Mouse (Mus musculus) ES-E14 (cell line): ENCODE data around the gene Plch2. TPM values are rescaled to one million over a fixed set of nuclear protein-coding genes. Genes with fewer than 3 reads are reported as not detected.
"Not testable (repeated sequence)": the region's sequence is repeated elsewhere in the genome, so short reads cannot be mapped to it uniquely, and the experiment has no call there.

Source experiments
- DNase-seq: peaks from one replicate; pipeline ENCODE4 v3.0.0-alpha.2; 2013; ENCODE audit warnings: low read depth, low spot score
- H3K27ac ChIP-seq: 2 replicates; pipeline ENCODE4 v1.5.1; 2012; ENCODE audit warnings: low read depth, mild to moderate bottlenecking, low read length, moderate library complexity, mixed read lengths; ENCODE audit not compliant: poor library complexity, insufficient read depth, severe bottlenecking
- H3K36me3 ChIP-seq: 2 replicates; pipeline ENCODE4 v1.6.1; 2012; ENCODE audit warnings: mild to moderate bottlenecking, low read length, moderate library complexity, mixed read lengths; ENCODE audit not compliant: control insufficient read depth, poor library complexity, insufficient read depth, severe bottlenecking
- H3K4me1 ChIP-seq, 2 experiments: fragments of 150-350 bp in 1 of 2; sonication (generic) in 1 of 2; 2 replicates each; pipeline ENCODE4 v1.6.1; 2012; ENCODE audit warnings: low read length in 2 of 2, mild to moderate bottlenecking in 1 of 2, mixed read lengths in 1 of 2; ENCODE audit not compliant: control insufficient read depth in 2 of 2, insufficient read depth in 2 of 2, poor library complexity in 1 of 2
- H3K4me3 ChIP-seq, 2 experiments: fragments of 150-350 bp in 1 of 2; sonication (generic) in 1 of 2; 2 replicates each; pipeline ENCODE4 v1.5.1; 2012; ENCODE audit warnings: low read length in 2 of 2, low read depth in 1 of 2, mild to moderate bottlenecking in 1 of 2, mixed read lengths in 1 of 2; ENCODE audit not compliant: insufficient read depth in 1 of 2, poor library complexity in 1 of 2, severe bottlenecking in 1 of 2
- H3K9ac ChIP-seq: 2 replicates; pipeline ENCODE4 v1.6.1; 2012; ENCODE audit warnings: low read depth, mild to moderate bottlenecking, low read length, mixed read lengths; ENCODE audit not compliant: poor library complexity, insufficient read depth, severe bottlenecking
- H3K9me3 ChIP-seq: fragments of 150-350 bp; sonication (generic); 2 replicates; pipeline ENCODE4 v1.6.1; 2012; ENCODE audit warnings: low read depth, mild to moderate bottlenecking, low read length; ENCODE audit not compliant: control insufficient read depth, insufficient read depth
- CHD2 ChIP-seq: IDR thresholded peaks from 2 replicates; pipeline ENCODE4 v1.6.1; 2014; ENCODE audit warnings: mild to moderate bottlenecking, low read depth, low read length, inconsistent platforms
- HCFC1 ChIP-seq: IDR thresholded peaks from 2 replicates; pipeline ENCODE4 v1.6.1; 2012; ENCODE audit warnings: low read length, inconsistent platforms, borderline replicate concordance; ENCODE audit not compliant: insufficient read depth
- MAFK ChIP-seq: IDR thresholded peaks from 2 replicates; pipeline ENCODE4 v1.6.1; 2014; ENCODE audit warnings: mild to moderate bottlenecking, low read depth, low read length, inconsistent platforms; ENCODE audit not compliant: insufficient read depth
- ZC3H11A ChIP-seq: IDR thresholded peaks from 2 replicates; pipeline ENCODE4 v1.6.1; 2012; ENCODE audit warnings: low read depth, mild to moderate bottlenecking, inconsistent platforms, low read length, borderline replicate concordance
- ZNF384 ChIP-seq: IDR thresholded peaks from 2 replicates; pipeline ENCODE4 v1.6.1; 2012; ENCODE audit warnings: low read depth, low read length, inconsistent platforms
- in situ Hi-C, 2 experiments: fragments of 600-800 bp; cut with MboI; formaldehyde crosslinking; loops; one replicate each; pipeline ENCODE4 v1.15.1; 2025; ENCODE audit warnings: low sequenced_read_pairs in 2 of 2, inconsistent platforms in 1 of 2; ENCODE audit not compliant: unreplicated experiment in 2 of 2
- total RNA-seq: library from RNA; depleted of rRNA; stranded (reverse); fragments of 300-350 nt; gene quantifications from 2 replicates; pipeline ENCODE4 v1.2.3, GENCODE M21; 2012

Plch2 gene
- total RNA-seq, 1 experiment, result 0.94 TPM

DNA sequence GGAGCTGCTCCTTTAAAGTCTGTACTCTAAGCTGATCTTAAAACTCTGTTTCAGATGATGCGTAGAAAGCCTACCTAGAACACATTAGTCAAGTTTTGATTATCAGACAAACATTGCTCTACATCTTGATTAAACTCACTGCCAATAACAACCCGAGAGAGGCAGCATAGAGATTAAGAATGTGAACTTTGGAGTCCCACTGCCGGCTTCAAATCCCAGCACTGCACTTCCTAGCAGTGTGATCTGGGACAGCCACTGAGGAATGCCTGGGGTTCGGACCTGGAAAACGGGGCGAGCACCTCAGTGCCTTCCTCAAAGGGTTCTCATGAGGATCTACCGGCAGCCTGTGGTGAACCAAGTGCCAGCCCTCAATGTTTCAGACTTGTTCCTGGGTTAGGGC, 27.8 kb upstream of the Plch2 start:
- Histone ChIP-seq H3K4me3 (0 out of 4 replicates have a peak overlapping the region, but pooled peaks of 1 of the 2 experiments have one; percentile 6), H3K9ac (peak overlapping the region; percentile 47; the same call in 1 of the 2 replicates), H3K36me3 (peaks cover 18% of the 10 kb centered on the region), H3K9me3 (no peaks in the 10 kb centered on the region), H3K4me1 (peaks cover 0 to 4% of the 10 kb centered on the region in 2 experiments; a peak in 1 of 4 replicates), H3K27ac (no peak overlapping the region)
- DNase-seq, result no peak
- TF ChIP-seq ZNF384 (no peak), ZC3H11A (no peak), MAFK (no peak), HCFC1 (no peak)
- in situ Hi-C loops, result no loop called here

DNA sequence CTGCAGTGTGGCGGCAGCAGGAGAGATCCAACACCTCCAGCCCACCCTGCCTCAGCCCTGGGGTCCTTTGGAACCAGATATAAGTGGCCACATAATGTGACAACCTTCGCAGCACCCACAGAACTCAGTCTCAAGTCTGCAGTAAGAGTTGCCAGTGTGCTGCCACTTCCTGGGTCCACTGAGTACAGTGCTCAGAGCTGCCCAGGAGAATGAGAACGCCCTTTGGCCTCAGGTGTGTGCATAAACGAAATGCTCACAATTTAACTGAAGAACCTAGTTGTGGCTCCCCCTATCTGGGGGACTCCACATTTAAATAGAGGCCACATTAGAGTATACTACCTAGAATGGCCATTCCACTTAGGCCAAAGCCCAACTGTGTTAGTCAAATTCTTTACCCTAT, 27.0 kb upstream of the Plch2 start:
- Histone ChIP-seq H3K4me1 (peaks cover 0 to 9% of the 10 kb centered on the region in 2 experiments; a peak in 1 of 4 replicates), H3K9ac (peak overlapping the region; percentile 26; the same call in 1 of the 2 replicates), H3K27ac (no peak overlapping the region), H3K9me3 (no peaks in the 10 kb centered on the region), H3K4me3 (no peak overlapping the region), H3K36me3 (peaks cover 21% of the 10 kb centered on the region)
- in situ Hi-C loops, result no loop called here
- DNase-seq, result no peak
- TF ChIP-seq HCFC1 (no peak), ZC3H11A (no peak), ZNF384 (no peak), MAFK (no peak), CHD2 (no peak)

DNA sequence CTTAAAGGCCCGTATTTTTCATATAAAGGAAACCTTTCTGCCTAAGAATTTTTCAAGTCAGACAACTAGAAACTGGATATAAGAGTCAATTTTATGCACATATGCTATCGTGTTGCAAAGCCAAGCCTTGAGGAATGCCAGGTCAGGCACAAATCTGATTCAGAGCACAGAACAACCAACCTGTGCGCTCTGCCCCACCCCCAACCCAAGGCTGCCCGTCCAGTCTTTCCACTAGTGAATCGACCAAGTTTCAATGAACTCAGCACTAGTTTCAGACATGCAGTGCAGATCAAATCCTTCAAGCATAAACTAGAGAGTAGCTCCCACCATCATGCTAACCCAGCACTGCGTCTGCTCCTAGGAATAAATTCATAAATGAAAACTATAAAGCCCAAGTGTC, 23.1 kb upstream of the Plch2 start:
- no peak overlapping the region for H3K9ac ChIP-seq
- H3K9me3 ChIP-seq, result no peaks in the 10 kb centered on the region
- no peak overlapping the region for H3K4me3 ChIP-seq
- peaks cover 0 to 13% of the 10 kb centered on the region in 2 experiments; a peak in 1 of 4 replicates for H3K4me1 ChIP-seq
- in situ Hi-C loops, result no loop called here
- TF ChIP-seq CHD2, result no peak
- no peak for TF ChIP-seq HCFC1
- no peak for TF ChIP-seq ZNF384
- TF ChIP-seq MAFK, result no peak
- TF ChIP-seq ZC3H11A, result no peak
- no peak for DNase-seq
- H3K27ac ChIP-seq, result no peak overlapping the region
- peaks cover 48% of the 10 kb centered on the region for H3K36me3 ChIP-seq

DNA sequence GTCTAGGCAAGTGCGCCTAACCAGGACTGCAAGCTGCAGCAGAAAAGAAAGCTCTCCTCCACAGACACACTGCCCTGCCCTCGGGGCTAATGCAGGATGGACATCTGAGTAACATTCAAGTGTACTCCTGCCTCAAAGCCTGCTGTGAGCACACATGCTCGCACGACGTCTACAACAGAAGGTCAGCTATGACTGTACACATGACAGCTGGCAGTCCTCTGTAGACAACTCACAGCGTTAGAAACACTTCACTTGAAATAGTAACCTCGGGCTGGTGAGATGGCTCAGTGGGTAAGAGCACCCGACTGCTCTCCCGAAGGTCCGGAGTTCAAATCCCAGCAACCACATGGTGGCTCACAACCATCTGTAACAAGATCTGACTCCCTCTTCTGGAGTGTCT, 22.2 kb upstream of the Plch2 start:
- in situ Hi-C loops, H3K4me3 ChIP-seq: not testable (repeated sequence)

DNA sequence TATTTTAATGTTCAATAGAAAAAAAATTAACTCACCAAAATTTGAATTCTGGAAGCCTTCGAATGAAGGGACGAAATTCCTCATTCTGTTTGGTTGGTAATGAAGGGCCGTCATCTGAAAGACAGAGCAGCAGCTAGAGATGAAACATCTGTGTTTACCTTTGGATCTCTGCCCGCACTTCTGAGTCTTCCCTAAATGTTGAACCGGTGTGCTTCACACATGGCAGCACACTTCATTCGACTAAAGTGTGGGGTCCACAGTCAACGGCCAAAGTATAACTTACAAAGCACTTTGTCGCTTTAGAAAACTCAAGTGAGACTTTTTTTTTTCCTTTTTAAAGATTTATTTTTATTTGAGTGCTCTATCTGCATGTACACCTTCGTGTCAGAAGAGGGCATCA, 20.1 kb upstream of the Plch2 start:
- Histone ChIP-seq H3K4me1 (peaks cover 0 to 11% of the 10 kb centered on the region in 2 experiments; a peak in 1 of 4 replicates), H3K4me3 (no peak overlapping the region), H3K9ac (no peak overlapping the region), H3K27ac (no peak overlapping the region), H3K9me3 (no peaks in the 10 kb centered on the region), H3K36me3 (peaks cover 55% of the 10 kb centered on the region)
- in situ Hi-C loops, result no loop called here
- no peak for DNase-seq
- TF ChIP-seq MAFK (no peak), ZC3H11A (no peak), CHD2 (no peak)

More for the DNA sequence above, 22.2 kb upstream of the Plch2 start:
- peaks cover 52% of the 10 kb centered on the region for H3K36me3 ChIP-seq
- H3K27ac ChIP-seq, H3K9ac ChIP-seq, DNase-seq, H3K9me3 ChIP-seq: not testable (repeated sequence)
- H3K4me1 ChIP-seq, result peaks cover 0 to 11% of the 10 kb centered on the region in 2 experiments; a peak in 1 of 4 replicates
